Mouse (Mus musculus) intestine, embryonic 14.5 days (tissue): ENCODE measurements at regions not wholly inside any gene's neighbourhood (a gene's known extent, or its start where the extent isn't known, plus 50 kb on each side); places are given as distances from the start of the nearest gene placed in this dataset.

Source experiments
- ATAC-seq: fragments of 200-750 bp; cut with Nextera tagmentation; replicated peaks from 2 replicates; pipeline ENCODE4 v1.8.0; 2017; ENCODE audit warnings: low read depth, moderate number of reproducible peaks, moderate TSS enrichment, moderate library complexity; ENCODE audit not compliant: low FRiP score, low TSS enrichment
- DNase-seq: peaks from one replicate; pipeline ENCODE4 v3.0.0-alpha.2; 2018; ENCODE audit warnings: low spot score
- H3K27ac ChIP-seq: fragments of 300-500 bp; sonication (generic); 2 replicates; pipeline ENCODE4 v1.5.1; 2014; ENCODE audit warnings: low read depth, mild to moderate bottlenecking, control low read depth
- H3K27me3 ChIP-seq: fragments of 300-500 bp; sonication (generic); replicated peaks from 2 replicates; pipeline ENCODE4 v1.6.1; 2014; ENCODE audit warnings: low read length, control low read depth; ENCODE audit not compliant: control insufficient read depth, insufficient read depth
- H3K36me3 ChIP-seq: fragments of 300-500 bp; sonication (generic); 2 replicates; pipeline ENCODE4 v1.6.1; 2014; ENCODE audit warnings: low read length, control low read depth; ENCODE audit not compliant: control insufficient read depth, insufficient read depth
- H3K4me1 ChIP-seq: fragments of 300-500 bp; sonication (generic); replicated peaks from 2 replicates; pipeline ENCODE4 v1.6.1; 2014; ENCODE audit warnings: low read length, control low read depth, mixed read lengths; ENCODE audit not compliant: control insufficient read depth, insufficient read depth
- H3K4me2 ChIP-seq: fragments of 300-500 bp; sonication (generic); 2 replicates; pipeline ENCODE4 v1.6.1; 2014; ENCODE audit warnings: low read length
- H3K4me3 ChIP-seq: fragments of 300-500 bp; sonication (generic); 2 replicates; pipeline ENCODE4 v1.5.1; 2014; ENCODE audit warnings: low read depth, low read length, control low read depth, mixed read lengths
- H3K9ac ChIP-seq: fragments of 300-500 bp; sonication (generic); 2 replicates; pipeline ENCODE4 v1.6.1; 2014; ENCODE audit warnings: mild to moderate bottlenecking, low read length
- H3K9me3 ChIP-seq: fragments of 300-500 bp; sonication (generic); 2 replicates; pipeline ENCODE4 v1.6.1; 2016; ENCODE audit warnings: low read length, control low read depth; ENCODE audit not compliant: control insufficient read depth
- WGBS: fragments of 180-500 bp; shearing (Covaris S2); extraction: QIAGEN DNeasy Blood & Tissue Kit; methylation state at CpG from one replicate; pipeline ENCODE4 v1.1.7; 2014; 5-methylcytosine and 5-hydroxymethylcytosine counted together

- ATAC-seq, result no peak
- Histone ChIP-seq H3K27ac (no peak overlapping the region), H3K9ac (no peak overlapping the region), H3K4me3 (no peak overlapping the region), H3K27me3 (no peaks in the 10 kb centered on the region), H3K4me1 (no peaks in the 10 kb centered on the region), H3K36me3 (no peaks in the 10 kb centered on the region), H3K9me3 (no peaks in the 10 kb centered on the region), H3K4me2 (no peak overlapping the region)
- 80% methylated on average over 2 of the region's 2 CpGs for WGBS
- DNase-seq, result no peak
Observed at GRCm38 (mm10) chr15:62970566-62970965, 874.4 kb downstream of the Gsdmc2 start.

GRCm38 (mm10) chr15:62962681-62963080 is 882.3 kb downstream of the Gsdmc2 start:
- Histone ChIP-seq H3K27me3 (no peaks in the 10 kb centered on the region), H3K4me2 (no peak overlapping the region), H3K36me3 (no peaks in the 10 kb centered on the region), H3K4me1 (0 out of 2 replicates have a peak, but pooled peaks cover 4% of the 10 kb centered on the region), H3K27ac (no peak overlapping the region), H3K9ac (no peak overlapping the region), H3K4me3 (no peak overlapping the region), H3K9me3 (no peaks in the 10 kb centered on the region)
- DNase-seq (no peak), ATAC-seq (no peak)
- 25% methylated on average over 5 of the region's 5 CpGs for WGBS

GRCm38 (mm10) chr15:62960623-62961022 is 884.4 kb downstream of the Gsdmc2 start:
- Histone ChIP-seq H3K27me3 (no peaks in the 10 kb centered on the region), H3K27ac (no peak overlapping the region), H3K36me3 (no peaks in the 10 kb centered on the region), H3K4me2 (no peak overlapping the region), H3K4me1 (0 out of 2 replicates have a peak, but pooled peaks cover 4% of the 10 kb centered on the region), H3K9ac (no peak overlapping the region), H3K4me3 (no peak overlapping the region), H3K9me3 (no peaks in the 10 kb centered on the region)
- WGBS, result 91% methylated on average over 1 of the region's 1 CpGs
- ATAC-seq (no peak), DNase-seq (no peak)

GRCm38 (mm10) chr15:62958506-62959330 is 886.3 kb downstream of the Gsdmc2 start:
- Histone ChIP-seq H3K4me1 (peaks cover 14% of the 10 kb centered on the region), H3K9ac (no peak overlapping the region), H3K9me3 (no peaks in the 10 kb centered on the region), H3K27me3 (no peaks in the 10 kb centered on the region), H3K4me3 (no peak overlapping the region), H3K27ac (no peak overlapping the region), H3K4me2 (no peak overlapping the region), H3K36me3 (no peaks in the 10 kb centered on the region)
- ATAC-seq (no peak), DNase-seq (no peak)
- WGBS, result 90% methylated on average over 2 of the region's 2 CpGs

GRCm38 (mm10) chr15:62954889-62955288 is 890.1 kb downstream of the Gsdmc2 start:
- Histone ChIP-seq H3K9me3 (no peaks in the 10 kb centered on the region), H3K27ac (no peak overlapping the region), H3K36me3 (no peaks in the 10 kb centered on the region), H3K4me3 (no peak overlapping the region), H3K27me3 (no peaks in the 10 kb centered on the region), H3K4me1 (peaks cover 21% of the 10 kb centered on the region), H3K9ac (no peak overlapping the region), H3K4me2 (no peak overlapping the region)
- 47% methylated on average over 1 of the region's 1 CpGs for WGBS
- ATAC-seq (no peak), DNase-seq (no peak)

GRCm38 (mm10) chr15:62954322-62954820 is 890.6 kb downstream of the Gsdmc2 start:
- Histone ChIP-seq H3K27ac (no peak overlapping the region), H3K36me3 (no peaks in the 10 kb centered on the region), H3K27me3 (no peaks in the 10 kb centered on the region), H3K9me3 (no peaks in the 10 kb centered on the region), H3K9ac (no peak overlapping the region), H3K4me1 (peaks cover 21% of the 10 kb centered on the region), H3K4me3 (no peak overlapping the region), H3K4me2 (no peak overlapping the region)
- DNase-seq (no peak), ATAC-seq (no peak)
- whole genome bisulfite sequencing, result 79% methylated on average over 9 of the region's 9 CpGs

GRCm38 (mm10) chr15:62953215-62953941 is 891.6 kb downstream of the Gsdmc2 start:
- DNase-seq, result peak; percentile 53
- Histone ChIP-seq H3K4me1 (peaks cover 21% of the 10 kb centered on the region), H3K9ac (no peak overlapping the region), H3K27ac (peak overlapping the region; percentile 76), H3K4me3 (no peak overlapping the region), H3K9me3 (no peaks in the 10 kb centered on the region), H3K4me2 (no peak overlapping the region), H3K36me3 (no peaks in the 10 kb centered on the region), H3K27me3 (no peaks in the 10 kb centered on the region)
- no peak; the same call in 1 of the 2 replicates for ATAC-seq
- 38% methylated on average over 6 of the region's 6 CpGs for WGBS

GRCm38 (mm10) chr15:62952487-62953214 is 892.3 kb downstream of the Gsdmc2 start:
- H3K36me3 ChIP-seq, result no peaks in the 10 kb centered on the region
- WGBS, result 62% methylated on average over 5 of the region's 5 CpGs
- no peaks in the 10 kb centered on the region for H3K27me3 ChIP-seq
- no peak overlapping the region for H3K4me2 ChIP-seq
- no peak overlapping the region for H3K4me3 ChIP-seq
- no peaks in the 10 kb centered on the region for H3K9me3 ChIP-seq
- H3K27ac ChIP-seq, result peak overlapping the region; percentile 76
- ATAC-seq (no peak), DNase-seq (no peak)
- no peak overlapping the region for H3K9ac ChIP-seq
- peaks cover 21% of the 10 kb centered on the region for H3K4me1 ChIP-seq
